Mouse (Mus musculus) neural tube, embryonic 10.5 days (tissue): Measurements from ENCODE around the gene Megf11.
"Not testable (repeated sequence)": the region's sequence is repeated elsewhere in the genome, so short reads cannot be mapped to it uniquely, and the experiment has no call there.

ENCODE experiments used
- DNase-seq: peaks from one replicate; pipeline ENCODE4 v3.0.0-alpha.2; 2017; ENCODE audit warnings: low spot score; ENCODE audit errors: extremely low spot score

Megf11 gene

DNA sequence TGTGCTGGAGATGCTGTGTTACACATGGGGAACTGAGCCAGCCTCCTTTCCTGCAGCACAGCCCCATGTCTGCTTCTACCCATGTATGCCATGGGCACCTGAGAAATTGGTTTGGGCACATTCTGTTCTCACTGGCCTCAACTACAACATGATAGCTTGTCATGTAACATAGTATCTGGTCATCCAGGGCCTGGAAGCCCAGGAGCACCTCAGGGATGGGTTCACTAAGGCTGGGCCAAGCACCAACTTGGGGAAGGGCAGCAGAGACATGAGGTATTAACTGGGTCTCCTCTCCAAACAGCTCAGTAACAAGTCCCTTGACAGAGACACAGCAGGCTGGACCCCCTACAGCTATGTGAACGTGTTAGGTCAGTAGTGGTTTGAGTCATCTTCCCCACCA lies 311.6 kb downstream of the Megf11 start:
- DNase-seq = no peak

DNA sequence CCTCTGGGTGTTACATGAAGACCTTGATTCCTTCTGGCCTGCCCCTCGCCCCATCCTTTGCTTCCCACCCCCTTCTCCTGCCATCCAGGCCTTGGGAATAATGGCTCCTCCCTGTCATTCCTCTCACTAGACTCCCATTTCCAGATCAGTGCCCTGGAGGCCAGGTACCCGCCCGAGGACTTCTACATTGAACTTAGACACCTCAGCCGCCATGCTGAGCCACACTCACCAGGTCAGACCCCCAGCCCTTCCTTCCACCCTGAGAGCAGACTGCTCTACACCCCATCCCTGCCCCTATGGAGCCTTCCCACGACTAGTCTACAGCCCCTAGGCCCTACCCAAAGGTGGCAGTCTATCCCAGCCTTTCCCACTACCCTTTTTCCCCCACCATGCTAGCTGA lies 312.3 kb downstream of the Megf11 start:
- no peak for DNase-seq

DNA sequence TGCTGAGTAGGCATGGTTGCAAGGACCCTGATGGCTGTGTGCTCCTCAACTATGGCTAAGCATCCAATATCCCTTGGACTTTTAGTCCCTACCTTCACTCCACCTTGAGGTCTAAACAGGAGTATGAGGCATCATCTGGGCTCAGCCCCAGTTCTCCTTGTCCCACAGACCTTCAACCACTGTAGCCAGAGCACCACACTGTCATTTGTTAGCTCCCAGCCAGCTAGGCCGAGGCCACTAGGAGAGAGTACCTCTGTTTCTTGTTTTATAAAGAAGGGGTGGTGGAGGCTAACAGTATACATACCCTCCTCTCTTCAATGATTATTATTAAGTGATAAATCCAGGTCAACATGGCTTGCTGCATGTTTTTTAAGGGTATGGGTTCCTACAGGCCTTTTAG lies 313.2 kb downstream of the Megf11 start:
- DNase-seq = no peak

DNA sequence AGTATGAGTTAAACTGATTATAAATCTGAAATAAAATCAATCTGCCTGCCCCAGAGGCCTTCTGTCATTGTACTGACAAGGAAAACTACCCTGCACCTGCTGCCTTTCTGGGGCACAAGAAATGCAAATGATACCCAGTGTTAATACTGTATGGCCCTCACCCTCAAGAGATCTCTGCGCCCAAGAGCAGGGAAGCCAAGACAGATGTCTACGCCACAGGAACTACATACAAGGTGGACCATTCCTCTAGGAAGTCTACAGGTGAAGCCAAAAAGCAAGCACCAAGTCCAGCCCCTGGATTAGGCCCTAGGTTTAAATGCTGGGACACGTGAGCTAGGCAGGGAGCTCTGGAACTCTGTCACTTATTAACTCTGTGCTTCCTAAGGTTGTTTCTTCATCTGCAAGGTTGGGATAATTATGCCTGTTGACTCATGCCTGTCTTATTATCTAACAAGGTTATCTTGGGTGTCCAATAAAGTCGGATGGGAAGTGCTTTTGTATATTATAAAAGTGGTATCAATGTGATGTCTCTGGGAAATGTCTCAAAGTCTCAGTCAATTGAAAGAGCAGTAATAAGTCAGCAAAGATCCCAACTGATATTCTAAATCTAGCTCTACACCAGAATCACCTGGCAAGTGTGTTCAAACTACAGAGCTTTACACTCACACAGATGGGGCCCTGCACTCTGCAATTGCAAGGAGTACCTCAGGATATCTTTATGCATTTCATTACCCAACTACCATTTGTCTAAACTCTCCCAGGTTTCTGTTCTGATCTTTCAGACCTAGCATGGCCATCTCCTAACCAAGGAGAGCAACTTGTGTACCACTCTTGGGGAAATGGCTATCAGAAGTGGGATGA lies 315.3 kb downstream of the Megf11 start:
- DNase-seq = no peak

DNA sequence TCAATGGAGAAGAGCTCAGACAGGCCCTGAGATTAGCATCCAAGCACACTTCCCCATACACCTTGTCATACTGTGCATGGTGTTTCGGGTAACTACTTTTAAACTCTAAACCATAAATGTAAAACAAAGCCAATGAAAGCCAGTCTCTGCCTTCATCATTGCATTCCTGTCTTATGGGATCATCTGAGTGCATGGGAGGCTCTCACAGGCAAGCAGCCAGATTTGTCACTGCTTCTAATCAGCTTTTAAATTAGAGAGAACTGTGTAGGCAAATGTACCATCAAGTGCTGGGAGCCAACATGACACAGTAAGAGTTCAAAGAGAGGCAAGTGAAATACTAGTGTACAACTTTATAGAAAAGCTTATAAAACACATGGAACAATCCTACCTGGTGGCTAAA lies 316.2 kb downstream of the Megf11 start:
- no peak for DNase-seq

DNA sequence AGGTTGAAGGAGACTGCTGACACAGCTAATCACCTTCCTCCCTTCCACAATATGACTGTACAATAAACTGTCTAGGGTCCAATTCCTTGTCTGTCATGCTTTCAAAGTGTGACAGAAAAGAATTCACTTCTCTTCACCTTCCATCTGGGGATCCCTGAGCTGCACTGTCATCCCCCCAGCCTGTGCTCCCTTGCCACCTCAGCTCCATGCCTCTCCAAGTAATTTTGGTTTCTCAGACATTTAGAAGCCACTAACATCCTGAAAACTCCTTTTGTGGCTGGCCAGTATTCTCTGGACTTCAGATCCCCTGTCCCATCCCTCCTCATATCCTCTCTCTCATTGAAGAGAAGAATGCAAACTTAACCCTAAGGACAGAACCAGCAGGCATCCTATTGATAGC lies 317.0 kb downstream of the Megf11 start:
- DNase-seq = no peak

DNA sequence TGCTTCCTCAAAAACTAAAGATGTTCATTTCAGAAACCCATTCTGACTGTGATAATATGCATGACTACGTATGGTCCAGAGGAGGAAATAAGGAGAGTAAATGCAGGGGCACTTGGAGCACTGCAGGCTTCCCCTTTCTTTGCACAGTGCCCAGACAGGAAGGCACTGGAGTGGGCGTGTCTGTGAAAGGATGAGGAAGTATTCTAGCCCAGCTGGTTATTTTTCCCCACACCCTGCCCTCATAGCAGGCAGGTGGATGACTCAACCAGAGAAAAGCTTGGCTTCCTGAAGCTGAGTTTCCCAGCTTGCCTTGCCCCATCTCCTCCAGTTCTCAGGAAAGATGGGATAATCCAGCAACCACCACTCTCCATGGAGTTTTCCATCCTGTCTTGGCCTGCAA lies 317.5 kb downstream of the Megf11 start:
- no peak for DNase-seq

DNA sequence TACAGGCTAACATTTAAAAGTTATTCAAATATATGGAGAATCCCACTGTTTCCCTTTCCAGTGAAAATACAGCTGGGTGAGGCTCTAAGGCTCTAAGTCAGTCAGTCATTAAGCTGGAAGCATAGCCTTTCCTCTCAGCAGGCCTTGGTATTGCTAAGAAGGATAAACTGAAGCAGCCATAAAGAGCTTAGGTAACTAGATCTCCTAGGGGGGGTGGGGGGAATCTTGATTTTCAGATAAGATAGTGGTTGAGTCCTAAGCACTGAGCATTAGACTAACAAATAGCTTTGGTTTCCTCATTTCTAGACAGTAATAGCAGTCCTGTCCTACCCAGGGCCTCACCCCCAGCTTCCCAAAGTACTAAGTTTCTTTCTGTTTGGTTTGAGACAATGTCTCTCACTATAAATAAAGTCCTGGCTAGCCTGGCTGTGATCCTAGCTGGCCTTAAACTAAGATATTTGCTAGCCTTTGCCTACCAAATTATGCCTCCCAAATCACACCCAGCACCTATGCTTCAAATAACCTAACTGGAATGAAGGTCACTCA lies 318.1 kb downstream of the Megf11 start:
- DNase-seq = no peak

DNA sequence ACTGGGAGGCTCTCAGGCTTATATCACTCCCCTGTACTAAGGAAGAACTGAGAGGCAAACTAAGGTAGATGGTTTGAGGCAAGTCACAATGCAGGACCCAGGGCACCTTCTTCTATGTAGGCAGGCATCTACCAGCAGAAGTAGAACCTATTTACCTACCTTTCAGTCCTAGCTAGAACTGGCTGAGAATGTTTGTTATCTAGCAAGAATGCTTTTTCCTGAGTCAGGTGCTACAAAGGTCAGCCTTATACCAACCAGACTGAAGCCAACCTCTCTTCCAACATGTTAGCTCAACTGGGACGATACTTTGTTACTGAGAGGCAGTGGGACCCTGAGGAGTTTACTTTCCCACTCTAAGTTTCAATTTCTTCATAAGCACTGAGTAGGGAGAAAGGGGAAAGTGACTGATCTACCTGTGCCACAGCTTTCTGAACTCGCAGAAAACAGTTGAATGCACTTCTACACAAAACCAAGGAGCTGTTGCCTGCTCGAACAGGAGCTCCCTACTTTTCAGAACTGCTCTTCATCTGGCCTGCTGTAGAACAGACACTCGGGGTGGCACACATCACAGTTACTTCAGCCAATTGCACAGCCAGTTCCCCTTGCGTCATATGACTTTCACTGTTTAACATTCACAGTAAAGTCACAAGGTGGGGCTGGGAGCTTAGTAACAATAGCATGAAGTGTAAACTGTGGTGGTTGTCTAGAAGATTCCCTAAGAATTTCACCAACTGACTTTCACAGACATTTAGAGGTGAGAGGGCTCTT lies 318.8 kb downstream of the Megf11 start:
- no peak for DNase-seq

DNA sequence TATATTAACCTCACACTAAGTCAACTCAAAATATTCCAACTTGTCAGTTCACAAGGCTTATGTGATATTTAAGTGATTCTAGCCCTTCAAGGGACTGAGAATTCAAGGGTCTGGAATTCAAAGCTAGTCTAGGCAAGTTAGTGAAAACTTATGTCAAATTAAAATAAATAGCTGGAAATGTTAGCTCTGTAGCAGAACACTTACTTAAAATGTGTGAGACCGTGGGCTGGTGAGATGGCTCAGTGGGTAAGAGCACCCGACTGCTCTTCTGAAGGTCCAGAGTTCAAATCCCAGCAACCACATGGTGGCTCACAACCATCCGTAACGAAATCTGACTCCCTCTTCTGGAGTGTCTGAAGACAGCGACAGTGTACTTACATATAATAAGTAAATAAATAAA lies 324.9 kb downstream of the Megf11 start:
- not testable (repeated sequence) for DNase-seq

DNA sequence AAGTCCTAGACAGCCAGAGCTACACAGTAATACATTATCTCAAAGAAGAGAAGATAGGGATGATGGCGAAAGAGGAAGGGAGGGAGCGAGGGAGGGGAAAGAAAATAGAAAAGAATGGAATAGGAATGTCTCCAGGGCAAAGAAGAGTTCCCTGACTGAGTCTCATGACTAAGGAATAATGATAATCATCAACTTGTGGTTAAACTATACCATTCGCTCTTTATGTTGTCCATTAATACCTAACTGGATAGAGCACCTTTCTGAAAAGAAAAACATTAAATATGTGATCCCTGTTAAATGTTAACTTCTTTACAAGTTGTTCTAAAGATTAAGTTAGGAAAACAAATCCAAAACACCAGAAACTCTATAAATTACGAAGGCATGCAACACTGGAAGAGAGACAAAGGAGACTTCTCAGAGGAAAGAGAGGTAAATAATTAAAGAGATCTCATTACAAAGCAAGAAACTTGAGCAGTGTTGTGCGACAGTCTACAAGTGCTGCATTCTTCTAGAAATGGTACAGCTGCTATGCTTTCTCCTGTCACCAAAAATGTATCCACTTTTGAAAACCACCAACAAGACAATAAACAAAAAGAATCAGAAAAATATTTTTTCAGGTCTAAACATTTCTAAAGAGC lies 334.2 kb downstream of the Megf11 start:
- DNase-seq = no peak

DNA sequence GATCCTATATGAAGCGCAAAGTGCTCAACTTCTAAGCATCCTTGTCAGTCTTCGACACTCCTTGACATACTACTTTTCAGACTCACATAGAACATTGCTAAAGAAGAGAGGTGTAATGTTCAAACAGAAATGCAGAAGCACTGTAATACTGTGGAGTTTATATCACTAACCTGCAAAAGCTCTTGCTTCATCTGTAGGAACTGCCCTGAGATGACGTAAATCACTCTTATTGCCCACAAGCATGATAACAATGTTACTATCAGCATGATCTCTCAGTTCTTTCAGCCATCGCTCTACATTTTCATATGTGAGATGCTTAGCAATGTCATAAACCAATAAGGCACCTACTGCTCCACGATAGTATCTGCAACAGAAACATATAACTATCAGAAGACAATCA lies 341.0 kb downstream of the Megf11 start:
- DNase-seq = no peak

DNA sequence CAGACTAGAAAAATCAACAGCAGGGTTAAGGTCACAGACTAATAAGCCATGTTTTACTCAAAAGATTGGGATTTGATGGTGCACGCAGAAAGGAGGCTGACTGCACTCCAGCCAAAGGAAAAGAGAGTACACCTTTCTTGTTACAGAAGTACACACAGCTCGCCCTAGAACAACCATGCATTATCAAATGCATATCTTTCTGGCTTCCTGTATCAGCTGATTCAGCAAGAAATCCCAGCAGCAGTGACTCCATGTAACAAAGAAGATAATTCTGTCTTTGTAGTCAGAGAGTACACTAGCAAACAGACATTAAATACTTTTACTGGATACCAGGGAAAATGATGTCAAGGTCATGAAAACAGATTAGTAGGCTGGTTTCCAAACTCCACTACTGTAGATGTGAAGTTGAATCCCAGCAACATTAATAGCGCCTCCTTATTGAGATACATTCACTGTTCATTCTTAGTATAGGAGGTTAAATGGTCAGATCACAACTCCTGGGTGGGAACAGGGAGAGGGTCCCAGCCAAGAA lies 345.7 kb downstream of the Megf11 start:
- no peak for DNase-seq

DNA sequence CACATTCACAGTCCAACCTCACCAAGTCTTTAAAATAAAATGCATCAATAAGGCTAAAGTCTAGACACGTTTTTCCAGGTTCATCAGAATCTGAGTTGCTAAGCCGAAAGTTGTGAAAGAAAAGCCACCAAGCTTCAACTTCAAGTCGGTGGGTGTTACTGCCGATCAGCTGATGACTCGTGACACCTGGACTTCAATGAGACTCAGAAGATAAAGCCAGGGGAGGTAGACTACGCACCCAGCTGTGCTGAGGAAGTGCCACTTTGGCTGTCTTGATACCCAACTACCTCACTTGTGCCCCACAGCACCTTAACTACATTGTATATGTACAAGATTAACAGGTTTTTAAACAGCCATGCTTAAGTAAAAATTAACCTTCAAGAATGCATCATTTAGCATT lies 348.7 kb downstream of the Megf11 start:
- no peak for DNase-seq

DNA sequence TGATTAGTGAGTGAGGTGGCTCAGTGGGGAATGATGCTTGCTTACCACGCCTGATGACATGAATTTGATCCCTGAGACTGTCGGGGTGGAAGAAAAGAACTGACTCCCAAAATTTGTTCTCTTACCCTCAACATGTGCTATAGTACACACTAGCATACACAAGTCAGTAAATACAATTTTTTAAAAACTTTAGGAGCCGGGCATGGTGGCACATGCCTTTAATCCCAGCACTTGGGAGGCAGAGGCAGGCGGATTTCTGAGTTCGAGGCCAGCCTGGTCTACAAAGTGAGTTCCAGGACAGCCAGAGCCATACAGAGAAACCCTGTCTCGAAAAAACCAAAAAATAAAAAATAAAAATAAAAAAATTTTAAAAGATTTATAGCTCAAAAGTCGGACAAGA lies 349.6 kb downstream of the Megf11 start:
- DNase-seq = not testable (repeated sequence)

DNA sequence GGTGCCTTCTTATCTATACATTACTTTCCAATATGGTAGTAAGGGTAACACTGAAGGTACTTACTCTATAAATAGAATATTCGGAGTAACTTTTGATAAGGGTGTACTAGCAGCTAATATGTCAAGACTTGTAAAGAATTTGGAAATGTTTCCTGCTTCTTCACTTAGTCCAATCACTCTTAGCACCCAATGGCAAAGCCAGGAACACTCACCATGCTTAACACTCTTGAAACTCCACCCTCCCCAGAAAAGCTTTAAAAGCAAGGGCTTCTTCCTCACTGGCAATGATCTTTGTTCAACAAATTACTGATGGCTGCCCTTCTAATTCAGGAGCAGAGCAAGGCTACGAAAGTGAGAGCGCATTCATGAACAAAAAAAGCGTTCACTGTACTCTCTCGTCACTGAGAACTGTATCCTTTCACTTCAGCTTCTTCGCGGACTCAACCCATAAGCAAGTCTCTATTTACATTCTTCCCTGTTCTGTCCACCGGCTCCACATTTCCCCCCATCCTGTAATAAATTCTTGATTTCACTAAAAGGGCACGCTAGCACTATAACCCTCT lies 350.7 kb downstream of the Megf11 start:
- no peak for DNase-seq

DNA sequence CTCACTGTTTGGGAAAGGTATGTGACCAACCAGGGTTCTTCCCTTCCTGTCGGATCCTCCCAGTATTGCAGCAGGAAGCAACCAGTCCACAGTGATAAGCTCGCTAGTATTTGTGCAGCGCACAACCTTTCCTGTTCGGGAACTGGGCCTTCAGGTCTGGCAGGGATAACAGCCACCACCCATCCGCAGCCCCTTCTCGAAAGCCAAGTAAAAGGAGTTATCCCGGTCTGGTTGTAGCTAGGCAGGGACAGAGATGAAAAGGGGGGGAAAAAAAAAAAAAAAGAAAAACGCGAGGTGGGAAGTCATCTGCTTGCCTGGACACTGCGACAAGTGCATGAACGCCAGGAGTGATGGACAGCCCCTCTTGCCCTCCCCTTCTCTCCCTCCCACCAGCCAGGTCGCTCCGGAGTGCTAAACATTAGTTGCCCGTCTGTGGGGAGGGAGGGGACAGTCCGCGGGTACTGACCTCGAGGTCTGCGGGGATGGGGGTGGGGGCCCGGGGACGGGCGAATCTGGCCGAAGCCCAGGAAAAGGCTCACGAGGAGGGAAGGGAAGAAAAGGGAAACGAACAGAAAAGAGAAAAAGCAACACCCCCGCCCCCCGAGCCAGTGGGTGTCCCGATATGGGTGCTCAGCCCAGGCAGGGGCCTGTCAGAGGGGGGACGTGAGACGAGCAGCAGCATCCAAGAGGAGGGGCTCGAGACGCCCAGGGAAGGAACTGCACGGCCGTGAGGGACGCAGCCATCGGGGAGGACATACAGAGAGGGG lies 351.4 kb downstream of the Megf11 start:
- DNase-seq = peak; percentile 61

DNA sequence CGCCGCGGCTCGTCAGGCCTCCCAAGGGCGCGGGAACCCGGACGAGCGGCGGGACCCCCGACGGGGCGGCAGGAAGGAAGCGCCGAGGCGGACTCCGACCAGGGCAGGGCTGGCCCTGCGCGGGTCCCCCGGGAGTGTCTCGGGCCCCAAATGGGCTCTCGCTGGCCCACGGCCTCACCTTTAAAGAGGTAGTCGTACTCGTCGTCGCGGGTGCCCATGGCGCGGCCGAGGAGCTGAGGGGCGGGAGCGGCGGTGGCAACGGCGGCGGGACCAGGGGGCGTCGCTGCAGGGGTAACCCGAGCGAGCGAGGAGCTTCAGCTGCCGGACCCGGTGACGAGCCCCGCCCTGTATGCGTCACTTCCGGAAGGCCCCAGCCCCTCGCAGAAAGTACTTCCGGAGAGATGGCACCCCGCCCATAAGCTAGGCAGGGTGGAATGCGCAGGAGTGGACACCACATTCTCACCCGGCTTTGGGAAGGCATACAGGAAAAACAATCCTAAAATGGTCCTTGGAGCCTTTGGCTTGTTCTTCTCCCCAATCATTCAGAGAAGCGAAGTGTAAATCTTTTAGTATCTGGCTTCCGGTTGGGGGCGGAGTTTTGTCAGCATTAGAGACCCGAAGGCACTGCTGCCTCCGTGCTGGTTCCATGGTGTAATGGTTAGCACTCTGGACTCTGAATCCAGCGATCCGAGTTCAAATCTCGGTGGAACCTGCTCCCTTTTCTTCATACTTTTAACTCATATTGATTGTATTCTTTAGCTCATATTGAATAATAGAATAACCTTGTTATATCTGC lies 352.2 kb downstream of the Megf11 start, which contains the start of gene Rab11a:
Gene Rab11a (minus strand): TSS at position 353 of the 796 bp plus-strand sequence.
- DNase-seq = peak; percentile 96

DNA sequence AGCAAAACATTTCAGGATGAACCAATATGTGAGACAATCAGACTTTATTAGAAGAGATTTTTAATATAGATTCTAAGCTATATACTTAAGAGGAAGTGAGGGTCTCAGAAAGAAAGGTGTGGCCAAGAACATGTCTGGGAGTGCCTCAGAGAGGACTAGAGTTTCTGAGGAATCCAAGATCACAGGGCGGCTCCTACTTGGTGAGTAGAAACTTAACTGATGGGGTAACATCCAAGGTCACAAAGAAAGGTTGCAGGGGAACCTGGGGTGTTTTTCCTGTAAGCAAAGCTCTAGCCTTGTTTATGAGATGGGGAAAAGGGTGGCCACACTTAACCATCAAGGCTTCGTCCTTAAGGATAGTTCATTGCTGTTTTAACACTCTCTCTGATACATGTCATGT lies 353.6 kb downstream of the Megf11 start:
- no peak for DNase-seq

DNA sequence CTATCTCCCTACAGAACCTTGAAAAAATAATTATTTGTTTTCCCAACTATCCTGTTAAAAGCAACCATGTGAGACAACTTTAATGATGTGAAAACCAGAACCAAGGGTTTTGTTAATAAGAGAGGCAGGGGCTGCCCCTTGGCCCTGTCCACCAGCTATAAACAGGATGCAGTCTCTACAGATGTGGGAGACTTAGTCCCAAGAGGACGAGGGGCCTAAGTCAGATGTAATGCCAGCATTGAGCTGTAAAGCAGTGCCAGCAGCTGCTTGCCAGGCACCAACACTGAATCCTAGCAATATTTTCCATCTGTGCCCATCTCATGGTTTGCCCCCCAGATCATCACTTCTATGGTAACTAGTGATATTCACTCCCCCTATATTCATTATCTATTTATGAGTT lies 357.0 kb downstream of the Megf11 start:
- DNase-seq = no peak
